Mouse (Mus musculus) kidney, embryonic 16.5 days (tissue): ENCODE results near the gene Nat14. TPM values are rescaled to one million over a fixed set of nuclear protein-coding genes. Genes with fewer than 3 reads are reported as not detected.

Experiments used
- ATAC-seq: fragments of 200-750 bp; cut with Nextera tagmentation; 2 replicates; pipeline ENCODE4 v1.8.0; 2017; ENCODE audit warnings: moderate TSS enrichment; ENCODE audit not compliant: low FRiP score, low TSS enrichment
- H3K27ac ChIP-seq: fragments of 300-500 bp; sonication (generic); 2 replicates; pipeline ENCODE4 v1.5.1; 2014; ENCODE audit warnings: low read length
- H3K27me3 ChIP-seq: fragments of 300-500 bp; sonication (generic); 2 replicates; pipeline ENCODE4 v1.6.1; 2014; ENCODE audit warnings: low read length, control low read depth, mixed read lengths; ENCODE audit not compliant: insufficient read depth
- H3K36me3 ChIP-seq: fragments of 300-500 bp; sonication (generic); 2 replicates; pipeline ENCODE4 v1.6.1; 2014; ENCODE audit warnings: low read length, control low read depth, mixed read lengths; ENCODE audit not compliant: insufficient read depth
- H3K4me1 ChIP-seq: fragments of 300-500 bp; sonication (generic); 2 replicates; pipeline ENCODE4 v1.6.1; 2014; ENCODE audit warnings: low read length, control low read depth, mixed read lengths; ENCODE audit not compliant: insufficient read depth
- H3K4me2 ChIP-seq: fragments of 300-500 bp; sonication (generic); replicated peaks from 2 replicates; pipeline ENCODE4 v1.6.1; 2014; ENCODE audit warnings: low read depth, low read length
- H3K4me3 ChIP-seq: fragments of 300-500 bp; sonication (generic); 2 replicates; pipeline ENCODE4 v1.5.1; 2014; ENCODE audit warnings: mild to moderate bottlenecking, low read length
- H3K9ac ChIP-seq: fragments of 300-500 bp; sonication (generic); replicated peaks from 2 replicates; pipeline ENCODE4 v1.6.1; 2014; ENCODE audit warnings: low read length
- H3K9me3 ChIP-seq: fragments of 300-500 bp; sonication (generic); 2 replicates; pipeline ENCODE4 v1.6.1; 2016; ENCODE audit warnings: low read length, control low read depth
- WGBS: fragments of 180-500 bp; shearing (Covaris S2); extraction: QIAGEN DNeasy Blood & Tissue Kit; methylation state at CpG from one replicate; pipeline ENCODE4 v1.1.7; 2014; 5-methylcytosine and 5-hydroxymethylcytosine counted together
- polyA plus RNA-seq: library from polyadenylated mRNA; unstranded; fragments of >200 nt; fragmentation: Nextera tagmentation; extraction: Ambion mirVana; gene quantifications from 2 replicates; pipeline ENCODE4 v1.2.1, GENCODE M21; 2015

Nat14 gene
- polyA plus RNA-seq, 1 experiment from 2014 or later: 5.8 TPM

GRCm38 (mm10) chr7:4900523-4900851, 21.3 kb upstream of the Nat14 start:
- peaks cover 3% of the 10 kb centered on the region for H3K9me3 ChIP-seq
- 33% methylated on average over 11 of the region's 11 CpGs for WGBS
- H3K27ac ChIP-seq: no peak overlapping the region
- peak overlapping the region; percentile 18; the same call in 1 of the 2 replicates for H3K9ac ChIP-seq
- H3K4me3 ChIP-seq: peak overlapping the region; percentile 32; the same call in 1 of the 2 replicates
- H3K36me3 ChIP-seq: no peaks in the 10 kb centered on the region
- no peak for ATAC-seq
- H3K4me1 ChIP-seq: peaks cover 11% of the 10 kb centered on the region; the same call in 1 of the 2 replicates
- H3K27me3 ChIP-seq: no peaks in the 10 kb centered on the region
- H3K4me2 ChIP-seq: peak overlapping the region; percentile 52

DNA sequence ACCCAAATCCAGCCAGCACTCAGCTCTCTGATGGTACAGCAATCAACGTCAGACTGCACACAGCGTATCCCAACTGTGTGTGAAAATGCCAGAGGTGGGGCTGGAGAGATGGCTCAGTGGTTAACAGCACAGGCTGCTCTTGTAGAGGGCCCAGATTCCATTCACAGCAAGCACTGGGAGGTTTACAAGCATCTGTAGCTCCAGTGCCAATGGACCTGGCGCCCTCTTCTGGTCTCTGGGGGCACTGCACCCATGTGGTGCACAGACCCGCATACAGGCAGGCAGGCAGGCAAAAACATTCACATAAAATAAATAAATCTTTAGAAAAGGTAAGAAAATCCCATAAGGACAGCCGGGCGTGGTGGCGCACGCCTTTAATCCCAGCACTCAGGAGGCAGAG, 20.7 kb upstream of the Nat14 start:
- Histone ChIP-seq H3K9ac (no peak overlapping the region), H3K4me3 (no peak overlapping the region), H3K9me3 (peaks cover 3% of the 10 kb centered on the region), H3K36me3 (no peaks in the 10 kb centered on the region), H3K27ac (no peak overlapping the region), H3K27me3 (no peaks in the 10 kb centered on the region), H3K4me2 (no peak overlapping the region), H3K4me1 (peaks cover 11% of the 10 kb centered on the region; the same call in 1 of the 2 replicates)
- 48% methylated on average over 8 of the region's 8 CpGs for WGBS
- no peak for ATAC-seq

GRCm38 (mm10) chr7:4902404-4902803, 19.4 kb upstream of the Nat14 start:
- Histone ChIP-seq H3K4me1 (peaks cover 11% of the 10 kb centered on the region; the same call in 1 of the 2 replicates), H3K27me3 (no peaks in the 10 kb centered on the region), H3K27ac (no peak overlapping the region), H3K9me3 (peaks cover 3% of the 10 kb centered on the region), H3K9ac (no peak overlapping the region), H3K4me2 (no peak overlapping the region), H3K4me3 (no peak overlapping the region), H3K36me3 (no peaks in the 10 kb centered on the region)
- 82% methylated on average over 9 of the region's 9 CpGs for WGBS
- no peak for ATAC-seq

DNA sequence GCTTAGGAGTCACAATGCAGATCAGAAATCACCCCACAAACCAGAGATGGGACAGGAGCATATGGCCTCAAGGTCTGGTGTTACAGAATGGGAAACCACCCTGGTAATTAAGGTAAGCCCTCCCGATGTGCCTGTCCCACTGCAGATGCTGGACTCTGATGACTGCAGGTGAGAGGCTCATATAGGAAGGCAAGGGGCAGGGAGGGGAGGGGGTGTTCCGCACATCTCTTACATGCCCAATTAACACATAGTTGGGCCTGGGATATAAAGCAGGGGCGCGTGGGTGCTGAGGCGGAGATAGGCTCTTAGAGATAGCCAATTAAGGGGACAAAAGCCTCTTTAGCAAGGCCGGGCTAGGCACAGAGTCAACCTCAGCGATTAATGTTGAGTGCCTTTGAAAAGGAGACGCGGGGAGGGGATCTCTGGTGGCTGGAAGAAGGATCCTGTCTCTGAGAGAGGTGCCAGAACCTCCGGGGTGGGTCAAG, 15.3 kb upstream of the Nat14 start, which contains the start of gene Gm36210:
Gene Gm36210, minus strand, starts transcription at position 51 of the 485 bp plus-strand sequence.
- Histone ChIP-seq H3K4me3 (no peak within 1 kb of the TSS), H3K27ac (no peak within 1 kb of the TSS), H3K4me2 (no peak within 1 kb of the TSS), H3K27me3 (no peaks in the 10 kb centered on the region), H3K9ac (no peak within 1 kb of the TSS), H3K4me1 (no peaks in the 10 kb centered on the region), H3K9me3 (no peaks in the 10 kb centered on the region), H3K36me3 (no peaks in the 10 kb centered on the region)
- no peak for ATAC-seq
- WGBS: 53% methylated on average over 10 of the region's 10 CpGs

DNA sequence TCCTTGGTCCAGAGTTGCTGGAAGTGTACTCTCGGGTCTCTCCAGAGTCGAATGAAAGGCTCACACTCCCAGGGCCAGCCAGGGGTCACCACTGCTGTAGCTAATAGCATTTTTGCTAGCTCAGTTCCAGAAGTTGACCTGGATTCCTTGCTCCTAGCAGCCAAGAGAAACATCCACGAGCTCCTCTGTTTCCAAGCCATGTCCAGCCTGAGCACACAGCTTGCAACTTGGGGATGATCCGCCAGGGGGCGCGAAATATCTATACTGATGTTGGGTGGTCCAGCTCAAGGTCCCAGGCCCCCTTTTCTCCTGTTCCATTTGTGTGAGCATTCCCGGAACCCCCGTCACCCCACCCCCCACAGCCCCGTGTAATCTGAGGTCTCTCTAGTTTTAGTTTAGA, 10.3 kb upstream of the Nat14 start:
- 39% methylated on average over 9 of the region's 9 CpGs for WGBS
- no peak overlapping the region for H3K9ac ChIP-seq
- no peak overlapping the region for H3K4me2 ChIP-seq
- no peaks in the 10 kb centered on the region for H3K27me3 ChIP-seq
- H3K9me3 ChIP-seq: no peaks in the 10 kb centered on the region
- ATAC-seq: no peak
- H3K4me3 ChIP-seq: no peak overlapping the region
- H3K27ac ChIP-seq: peak overlapping the region; percentile 57
- peaks cover 11% of the 10 kb centered on the region for H3K4me1 ChIP-seq
- H3K36me3 ChIP-seq: no peaks in the 10 kb centered on the region

- H3K9ac ChIP-seq: no peak overlapping the region
- no peak for ATAC-seq
- no peaks in the 10 kb centered on the region for H3K9me3 ChIP-seq
- H3K4me2 ChIP-seq: no peak overlapping the region
- WGBS: 72% methylated on average over 5 of the region's 5 CpGs
- H3K27me3 ChIP-seq: no peaks in the 10 kb centered on the region
- H3K27ac ChIP-seq: no peak overlapping the region
- peaks cover under 1% of the 10 kb centered on the region; the same call in 1 of the 2 replicates for H3K36me3 ChIP-seq
- H3K4me3 ChIP-seq: no peak overlapping the region
- H3K4me1 ChIP-seq: peaks cover 16% of the 10 kb centered on the region
Measured at GRCm38 (mm10) chr7:4912248-4912647, 9.6 kb upstream of the Nat14 start.

- peak; percentile 87 for ATAC-seq
- H3K27ac ChIP-seq: peak within 1 kb of the TSS; percentile 98
- 0% methylated on average over 55 of the region's 56 CpGs for whole genome bisulfite sequencing
- H3K27me3 ChIP-seq: no peaks in the 10 kb centered on the region
- H3K4me2 ChIP-seq: peak within 1 kb of the TSS; percentile 65
- peak within 1 kb of the TSS; percentile 80 for H3K4me3 ChIP-seq
- H3K9me3 ChIP-seq: no peaks in the 10 kb centered on the region
- peak within 1 kb of the TSS; percentile 96 for H3K9ac ChIP-seq
- peaks cover 29% of the 10 kb centered on the region for H3K36me3 ChIP-seq
- H3K4me1 ChIP-seq: peaks cover 17% of the 10 kb centered on the region
Measured at GRCm38 (mm10) chr7:4915007-4915665, 6.7 kb upstream of the Nat14 start, which contains the start of gene Zfp628. Zfp628 (plus strand) TSS chr7:4915217.

GRCm38 (mm10) chr7:4915669-4916416, 6.0 kb upstream of the Nat14 start:
- Histone ChIP-seq H3K4me1 (peaks cover 20% of the 10 kb centered on the region), H3K36me3 (peaks cover 36% of the 10 kb centered on the region), H3K27me3 (no peaks in the 10 kb centered on the region), H3K4me2 (peak overlapping the region; percentile 65), H3K9ac (peak overlapping the region; percentile 96), H3K9me3 (no peaks in the 10 kb centered on the region), H3K27ac (peak overlapping the region; percentile 98), H3K4me3 (peak overlapping the region; percentile 80)
- peak; percentile 69 for ATAC-seq
- 5% methylated on average over 14 of the region's 14 CpGs for WGBS

GRCm38 (mm10) chr7:4917494-4917893, 4.3 kb upstream of the Nat14 start:
- WGBS: 93% methylated on average over 2 of the region's 2 CpGs
- no peak for ATAC-seq

GRCm38 (mm10) chr7:4918681-4919080, 3.1 kb upstream of the Nat14 start:
- WGBS: 90% methylated on average over 15 of the region's 15 CpGs
- Histone ChIP-seq H3K9ac (no peak overlapping the region), H3K27ac (no peak overlapping the region), H3K27me3 (no peaks in the 10 kb centered on the region), H3K4me3 (no peak overlapping the region), H3K4me2 (no peak overlapping the region), H3K9me3 (no peaks in the 10 kb centered on the region), H3K36me3 (peaks cover 38% of the 10 kb centered on the region), H3K4me1 (peaks cover 36% of the 10 kb centered on the region)
- no peak for ATAC-seq

More at GRCm38 (mm10) chr7:4917494-4917893, 4.3 kb upstream of the Nat14 start:
- Histone ChIP-seq H3K9ac (no peak overlapping the region), H3K27me3 (no peaks in the 10 kb centered on the region), H3K4me2 (no peak overlapping the region), H3K4me3 (no peak overlapping the region), H3K4me1 (peaks cover 24% of the 10 kb centered on the region), H3K9me3 (no peaks in the 10 kb centered on the region), H3K27ac (no peak overlapping the region), H3K36me3 (peaks cover 38% of the 10 kb centered on the region)
